Mouse (Mus musculus): ENCODE results near the gene Dap. TPM values are rescaled to one million over a fixed set of nuclear protein-coding genes. Genes with fewer than 3 reads are reported as not detected.

Gene Dap
- polyA plus RNA-seq, 1 experiment from 2014 or later: 50.9 TPM

DNA sequence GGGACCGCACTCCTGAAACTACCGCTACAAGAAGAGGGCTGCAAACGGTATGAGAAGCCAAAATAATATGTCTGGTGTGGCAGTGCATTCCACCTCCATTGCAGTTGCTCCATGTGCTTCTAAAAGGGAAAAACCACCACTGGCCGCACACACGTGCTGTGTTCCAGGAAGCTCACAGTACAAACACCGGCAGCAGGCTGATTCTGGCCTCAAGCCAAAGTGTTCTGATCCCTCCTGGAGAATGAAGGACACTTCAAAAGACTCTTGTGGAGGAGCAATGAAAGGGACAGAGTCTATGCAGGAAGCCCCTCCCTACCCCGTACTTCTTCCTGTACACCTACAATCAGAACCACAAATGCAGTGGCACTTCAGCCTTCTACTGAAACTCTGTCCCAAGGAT, 12.2 kb upstream of the Dap start:
- H3K4me1 ChIP-seq (replicated peaks; ENCODE audit: control insufficient read depth, insufficient read depth, low read length): no peaks in the 10 kb centered on the region
- H3K4me3 ChIP-seq (ENCODE audit: low read depth, low read length): no peak overlapping the region
- 86% methylated on average over 7 of the region's 7 CpGs for WGBS
- H3K27me3 ChIP-seq (ENCODE audit: control insufficient read depth, insufficient read depth, low read length): no peaks in the 10 kb centered on the region
- no peak overlapping the region for H3K4me2 ChIP-seq (replicated peaks; ENCODE audit: low read depth, low read length)
- H3K9me3 ChIP-seq (ENCODE audit: control insufficient read depth, low read length): no peaks in the 10 kb centered on the region
- no peak overlapping the region for H3K9ac ChIP-seq (ENCODE audit: low read depth, low read length)
- DNase-seq (ENCODE audit: low spot score): no peak
- no peaks in the 10 kb centered on the region for H3K36me3 ChIP-seq (ENCODE audit: control insufficient read depth, insufficient read depth, low read length)
- no peak for ATAC-seq (ENCODE audit: low FRiP score)
- no peak overlapping the region for H3K27ac ChIP-seq (ENCODE audit: low read depth, low read length)

DNA sequence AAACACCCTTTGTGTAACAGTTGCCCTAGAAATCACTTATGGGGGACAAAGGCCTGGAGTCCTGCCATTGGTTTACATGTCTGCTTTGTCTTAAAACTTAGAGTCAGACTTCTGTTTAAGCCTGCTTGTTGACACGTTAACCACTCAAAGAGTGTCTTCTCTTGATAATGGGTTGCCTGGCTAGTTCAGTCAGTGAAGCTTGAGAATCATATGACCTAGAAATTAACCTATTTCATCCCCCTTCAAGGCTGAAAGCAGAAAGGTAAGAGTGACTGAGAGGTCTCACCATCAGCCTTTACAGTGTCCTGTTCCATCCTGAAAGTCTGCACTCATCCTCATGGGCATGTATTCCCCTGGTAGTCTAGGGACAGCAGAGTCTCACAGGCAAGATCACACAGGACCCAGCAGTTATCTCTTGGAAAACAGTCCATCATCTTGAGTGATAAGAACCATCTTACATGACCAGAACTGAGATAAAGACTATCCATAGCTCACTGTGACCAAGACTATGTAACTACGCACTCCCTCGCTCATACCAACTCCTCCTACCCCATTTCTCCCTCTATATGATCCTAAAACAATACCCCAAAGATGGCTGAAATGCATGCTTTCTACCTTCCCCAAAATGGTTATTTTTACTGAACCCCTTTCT, 10.4 kb upstream of the Dap start:
- H3K27me3 ChIP-seq (ENCODE audit: control insufficient read depth, insufficient read depth, low read length): no peaks in the 10 kb centered on the region
- no peak overlapping the region for H3K27ac ChIP-seq (ENCODE audit: low read depth, low read length)
- H3K9ac ChIP-seq (ENCODE audit: low read depth, low read length): no peak overlapping the region
- ATAC-seq (ENCODE audit: low FRiP score): no peak
- H3K4me2 ChIP-seq (replicated peaks; ENCODE audit: low read depth, low read length): no peak overlapping the region
- H3K9me3 ChIP-seq (ENCODE audit: control insufficient read depth, low read length): no peaks in the 10 kb centered on the region
- H3K4me3 ChIP-seq (ENCODE audit: low read depth, low read length): no peak overlapping the region
- no peaks in the 10 kb centered on the region for H3K4me1 ChIP-seq (replicated peaks; ENCODE audit: control insufficient read depth, insufficient read depth, low read length)
- no peak for DNase-seq (ENCODE audit: low spot score)
- WGBS: 95% methylated on average over 3 of the region's 3 CpGs
- H3K36me3 ChIP-seq (ENCODE audit: control insufficient read depth, insufficient read depth, low read length): no peaks in the 10 kb centered on the region

DNA sequence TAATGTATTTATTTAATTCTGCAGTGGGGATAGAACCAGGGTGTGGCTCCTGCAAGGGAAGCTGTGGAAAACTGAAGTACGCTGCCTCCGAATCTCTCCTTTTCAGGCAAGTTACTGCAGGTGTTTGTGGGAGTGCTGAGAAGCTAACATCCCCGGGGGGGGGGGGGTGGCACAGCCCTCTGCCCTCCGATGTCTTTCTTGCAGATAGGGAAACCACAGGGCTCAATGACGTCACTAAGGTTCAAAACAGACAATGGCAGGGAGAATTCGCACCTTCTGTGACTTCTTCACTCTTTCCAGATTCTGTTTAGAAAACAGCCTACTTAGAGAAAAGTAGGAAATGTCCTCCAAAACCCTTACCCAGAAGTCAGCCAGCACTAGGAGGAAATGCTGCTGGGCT, 1.9 kb upstream of the Dap start:
- H3K4me3 ChIP-seq (ENCODE audit: low read depth, low read length): no peak overlapping the region
- no peak overlapping the region for H3K9ac ChIP-seq (ENCODE audit: low read depth, low read length)
- ATAC-seq (ENCODE audit: low FRiP score) (no peak), DNase-seq (ENCODE audit: low spot score) (no peak)
- 82% methylated on average over 6 of the region's 6 CpGs for WGBS
- no peak overlapping the region for H3K4me2 ChIP-seq (replicated peaks; ENCODE audit: low read depth, low read length)
- H3K27me3 ChIP-seq (ENCODE audit: control insufficient read depth, insufficient read depth, low read length): no peaks in the 10 kb centered on the region
- H3K4me1 ChIP-seq (replicated peaks; ENCODE audit: control insufficient read depth, insufficient read depth, low read length): no peaks in the 10 kb centered on the region; the same call in 1 of the 2 replicates
- H3K9me3 ChIP-seq (ENCODE audit: control insufficient read depth, low read length): no peaks in the 10 kb centered on the region
- no peak overlapping the region for H3K27ac ChIP-seq (ENCODE audit: low read depth, low read length)
- no peaks in the 10 kb centered on the region for H3K36me3 ChIP-seq (ENCODE audit: control insufficient read depth, insufficient read depth, low read length)

DNA sequence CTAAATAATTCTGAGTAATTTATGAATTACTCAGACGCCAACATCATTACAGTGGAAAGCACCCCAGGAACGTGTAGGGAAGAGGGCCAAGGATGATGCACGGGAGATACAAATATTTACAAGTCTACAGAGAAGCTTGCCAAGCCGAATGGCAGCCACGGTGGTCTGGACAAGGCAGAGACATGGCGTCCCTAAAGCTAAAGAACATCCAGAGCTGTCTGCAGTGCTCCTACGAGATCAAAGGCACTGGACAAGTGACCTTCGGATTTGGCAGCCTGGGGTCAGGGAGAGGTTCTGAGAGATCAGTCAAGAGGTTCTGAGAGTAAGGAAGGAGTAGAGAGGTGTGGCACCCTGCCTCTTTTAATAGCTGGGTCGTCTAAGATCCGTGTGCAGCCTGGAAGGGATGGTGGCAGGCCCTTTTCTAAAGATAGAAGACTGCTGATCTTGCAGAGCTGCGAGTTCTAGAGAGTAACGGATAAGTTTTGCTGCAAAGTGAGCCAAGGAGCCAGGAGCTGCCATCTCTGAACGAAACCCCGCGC, 449 bp upstream of the Dap start:
- peak overlapping the region; percentile 60 for H3K4me3 ChIP-seq (ENCODE audit: low read depth, low read length)
- no peaks in the 10 kb centered on the region for H3K9me3 ChIP-seq (ENCODE audit: control insufficient read depth, low read length)
- DNase-seq (ENCODE audit: low spot score): no peak
- peak overlapping the region; percentile 78 for H3K4me2 ChIP-seq (replicated peaks; ENCODE audit: low read depth, low read length)
- H3K4me1 ChIP-seq (replicated peaks; ENCODE audit: control insufficient read depth, insufficient read depth, low read length): no peaks in the 10 kb centered on the region; the same call in 1 of the 2 replicates
- H3K36me3 ChIP-seq (ENCODE audit: control insufficient read depth, insufficient read depth, low read length): no peaks in the 10 kb centered on the region
- H3K27ac ChIP-seq (ENCODE audit: low read depth, low read length): no peak overlapping the region
- ATAC-seq (ENCODE audit: low FRiP score): peak; percentile 47
- H3K9ac ChIP-seq (ENCODE audit: low read depth, low read length): peak overlapping the region; percentile 28; the same call in 1 of the 2 replicates
- WGBS: 45% methylated on average over 15 of the region's 15 CpGs
- H3K27me3 ChIP-seq (ENCODE audit: control insufficient read depth, insufficient read depth, low read length): no peaks in the 10 kb centered on the region

DNA sequence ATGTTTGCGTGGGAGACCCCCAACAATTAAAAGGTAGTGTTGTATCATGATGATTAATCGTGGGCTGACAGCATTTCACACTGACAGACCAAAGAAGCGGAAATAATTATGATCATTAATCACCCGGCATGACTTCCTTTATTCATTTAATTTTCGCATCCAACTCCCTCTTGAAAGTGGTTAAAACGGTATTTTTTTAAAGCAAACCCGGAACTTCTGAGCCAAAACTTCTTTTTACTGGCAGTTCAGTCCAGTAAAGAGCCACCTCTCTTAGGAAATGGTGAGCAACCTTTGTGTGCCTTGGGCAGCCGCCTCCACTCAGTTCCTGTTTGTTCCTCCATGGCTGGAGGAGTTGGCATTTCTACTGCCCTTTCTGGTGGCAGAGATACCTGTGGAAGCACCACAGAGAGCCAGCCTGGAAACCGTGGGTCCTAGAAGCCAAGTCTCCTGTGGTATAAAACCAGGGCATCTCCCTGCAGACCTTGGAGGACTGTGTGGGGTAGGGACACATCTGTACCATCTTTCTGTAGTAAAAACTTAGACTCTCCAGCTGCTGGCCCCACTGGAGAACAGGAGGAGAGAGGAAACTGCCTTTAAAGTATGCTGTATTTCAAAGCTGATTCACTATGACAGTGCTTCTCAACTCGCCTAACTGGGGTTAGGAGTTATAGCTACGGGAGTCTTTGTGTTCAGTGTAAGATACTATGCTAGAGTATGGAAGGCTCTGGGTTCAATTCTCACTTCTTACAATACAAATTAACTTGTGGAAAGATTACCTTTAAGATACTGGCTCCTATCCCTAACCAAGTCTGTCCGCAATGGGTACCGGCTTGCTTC, 910 bp downstream of the Dap start:
- Histone ChIP-seq H3K4me3 (ENCODE audit: low read depth, low read length) (peak overlapping the region; percentile 60), H3K27me3 (ENCODE audit: control insufficient read depth, insufficient read depth, low read length) (no peaks in the 10 kb centered on the region), H3K9ac (ENCODE audit: low read depth, low read length) (peak overlapping the region; percentile 80), H3K27ac (ENCODE audit: low read depth, low read length) (no peak overlapping the region), H3K9me3 (ENCODE audit: control insufficient read depth, low read length) (no peaks in the 10 kb centered on the region), H3K4me1 (replicated peaks; ENCODE audit: control insufficient read depth, insufficient read depth, low read length) (no peaks in the 10 kb centered on the region; the same call in 1 of the 2 replicates), H3K4me2 (replicated peaks; ENCODE audit: low read depth, low read length) (peak overlapping the region; percentile 78), H3K36me3 (ENCODE audit: control insufficient read depth, insufficient read depth, low read length) (no peaks in the 10 kb centered on the region)
- WGBS: 38% methylated on average over 13 of the region's 13 CpGs
- DNase-seq (ENCODE audit: low spot score) (no peak), ATAC-seq (ENCODE audit: low FRiP score) (no peak)

DNA sequence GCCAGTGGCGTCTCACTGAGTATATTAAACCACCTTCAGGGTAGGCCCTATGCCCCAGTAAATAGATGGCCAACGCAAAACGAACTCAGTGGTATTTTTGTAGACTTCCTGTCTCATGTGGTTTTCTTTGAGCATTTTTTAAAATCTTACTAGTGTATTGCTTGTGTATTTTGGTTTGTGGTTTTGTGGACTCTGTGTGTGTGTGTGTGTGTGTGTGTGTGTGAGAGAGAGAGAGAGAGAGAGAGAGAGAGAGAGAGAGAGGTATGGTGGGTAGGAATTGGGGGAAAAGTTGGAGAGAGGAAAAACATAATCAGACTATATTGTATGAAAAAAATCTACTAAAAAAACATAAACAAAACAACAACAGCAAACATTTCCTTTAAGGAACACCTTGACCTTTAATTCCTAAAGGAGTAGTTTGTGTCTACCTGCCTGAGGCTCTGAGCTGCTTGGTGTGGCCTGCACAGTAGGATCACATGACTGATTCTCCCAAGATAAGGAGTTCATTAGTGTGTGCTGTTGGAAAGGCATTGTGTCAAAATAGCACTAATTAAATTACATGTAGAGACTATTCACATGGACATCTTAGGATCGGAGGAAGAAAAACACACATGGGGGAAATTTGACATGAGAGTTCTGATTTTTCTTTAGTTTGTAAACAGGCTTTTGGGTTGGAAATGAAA, 1.7 kb downstream of the Dap start:
- 89% methylated on average over 4 of the region's 4 CpGs for WGBS
- H3K27me3 ChIP-seq (ENCODE audit: control insufficient read depth, insufficient read depth, low read length): no peaks in the 10 kb centered on the region
- no peak overlapping the region for H3K9ac ChIP-seq (ENCODE audit: low read depth, low read length)
- H3K36me3 ChIP-seq (ENCODE audit: control insufficient read depth, insufficient read depth, low read length): no peaks in the 10 kb centered on the region
- DNase-seq (ENCODE audit: low spot score) (no peak), ATAC-seq (ENCODE audit: low FRiP score) (no peak)
- no peaks in the 10 kb centered on the region for H3K9me3 ChIP-seq (ENCODE audit: control insufficient read depth, low read length)
- no peak overlapping the region for H3K4me3 ChIP-seq (ENCODE audit: low read depth, low read length)
- H3K4me2 ChIP-seq (replicated peaks; ENCODE audit: low read depth, low read length): no peak overlapping the region
- no peaks in the 10 kb centered on the region; the same call in 1 of the 2 replicates for H3K4me1 ChIP-seq (replicated peaks; ENCODE audit: control insufficient read depth, insufficient read depth, low read length)
- H3K27ac ChIP-seq (ENCODE audit: low read depth, low read length): no peak overlapping the region

DNA sequence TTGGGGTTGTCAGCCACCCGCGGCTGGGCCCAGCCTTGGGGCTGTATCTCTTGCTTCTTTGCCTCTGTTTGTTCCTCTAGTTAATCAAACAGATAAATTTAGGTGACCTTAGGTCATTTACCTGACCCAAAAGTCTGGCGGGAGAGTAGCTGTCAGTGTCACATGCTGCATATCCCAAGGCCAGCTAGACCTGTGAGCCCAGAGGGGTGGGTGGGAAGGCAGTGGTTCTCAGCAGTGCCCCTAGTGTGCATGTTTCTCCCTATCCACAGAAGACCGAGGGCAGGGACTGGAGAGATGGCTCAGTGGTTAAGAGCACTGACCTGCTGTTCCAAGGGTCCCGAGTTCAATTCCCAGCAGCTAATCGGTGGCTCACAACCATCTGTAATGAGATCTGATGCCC, 2.4 kb downstream of the Dap start:
- no peak overlapping the region for H3K27ac ChIP-seq (ENCODE audit: low read depth, low read length)
- H3K4me3 ChIP-seq (ENCODE audit: low read depth, low read length): no peak overlapping the region
- no peak overlapping the region for H3K4me2 ChIP-seq (replicated peaks; ENCODE audit: low read depth, low read length)
- H3K36me3 ChIP-seq (ENCODE audit: control insufficient read depth, insufficient read depth, low read length): no peaks in the 10 kb centered on the region
- H3K9me3 ChIP-seq (ENCODE audit: control insufficient read depth, low read length): no peaks in the 10 kb centered on the region
- DNase-seq (ENCODE audit: low spot score) (no peak), ATAC-seq (ENCODE audit: low FRiP score) (no peak)
- WGBS: 81% methylated on average over 6 of the region's 6 CpGs
- no peaks in the 10 kb centered on the region for H3K27me3 ChIP-seq (ENCODE audit: control insufficient read depth, insufficient read depth, low read length)
- H3K9ac ChIP-seq (ENCODE audit: low read depth, low read length): no peak overlapping the region
- H3K4me1 ChIP-seq (replicated peaks; ENCODE audit: control insufficient read depth, insufficient read depth, low read length): no peaks in the 10 kb centered on the region; the same call in 1 of the 2 replicates

DNA sequence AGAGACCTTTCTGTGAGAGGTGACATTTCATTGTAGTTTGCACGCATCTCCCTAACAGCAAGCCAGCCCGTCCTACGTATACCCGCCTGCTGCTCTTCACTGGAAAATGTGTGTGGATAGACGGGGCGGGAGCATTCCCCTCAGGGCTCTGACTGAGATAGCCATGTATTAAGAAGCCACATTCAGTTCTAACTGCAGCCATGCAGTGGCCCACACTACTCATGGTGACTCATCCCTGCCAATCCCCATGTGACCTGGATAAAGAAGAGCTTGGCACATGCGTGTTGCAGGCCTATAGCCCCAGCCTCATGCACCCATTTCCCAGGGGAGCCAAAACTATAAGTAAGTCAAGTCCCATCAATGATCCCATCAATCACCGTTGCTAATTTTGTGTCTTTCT, 3.7 kb downstream of the Dap start:
- no peak overlapping the region for H3K4me2 ChIP-seq (replicated peaks; ENCODE audit: low read depth, low read length)
- no peak for ATAC-seq (ENCODE audit: low FRiP score)
- no peak overlapping the region for H3K4me3 ChIP-seq (ENCODE audit: low read depth, low read length)
- DNase-seq (ENCODE audit: low spot score): no peak
- H3K4me1 ChIP-seq (replicated peaks; ENCODE audit: control insufficient read depth, insufficient read depth, low read length): no peaks in the 10 kb centered on the region; the same call in 1 of the 2 replicates
- WGBS: 87% methylated on average over 8 of the region's 8 CpGs
- no peaks in the 10 kb centered on the region for H3K27me3 ChIP-seq (ENCODE audit: control insufficient read depth, insufficient read depth, low read length)
- no peak overlapping the region for H3K9ac ChIP-seq (ENCODE audit: low read depth, low read length)
- no peaks in the 10 kb centered on the region for H3K9me3 ChIP-seq (ENCODE audit: control insufficient read depth, low read length)
- no peaks in the 10 kb centered on the region for H3K36me3 ChIP-seq (ENCODE audit: control insufficient read depth, insufficient read depth, low read length)
- no peak overlapping the region for H3K27ac ChIP-seq (ENCODE audit: low read depth, low read length)

All from hindbrain, embryonic 11.5 days (tissue).